Comparison of ENCODE assay signal across 25 mouse cellular contexts in genomic region chr13:30338576-30338975, GRCm38 (mm10). TPM values are rescaled to one million over a fixed set of nuclear protein-coding genes. Genes with fewer than 3 reads are reported as not detected.
DNase-seq lines count a peak whose midpoint lies in the region; ATAC-seq and TF ChIP-seq lines count a peak whose summit lies in the region.
"Had no signal": no experiment of that assay in that cellular context is flagged by ENCODE, and none has a peak within 500 bp of the region (broad histone marks: within the 10 kb centered on the region; RNA-seq: fewer than 3 reads in every experiment).

No protein-coding gene starts in this region.

- H3K27me3 ChIP-seq in heart, postnatal 0 days (ENCODE audit: control insufficient read depth, insufficient read depth, low read length), result no peaks in the 10 kb centered on the region
- H3K27me3 ChIP-seq in heart, embryonic 10.5 days (ENCODE audit: insufficient read depth, poor library complexity, severe bottlenecking), result no peaks in the 10 kb centered on the region
- H3K27me3 ChIP-seq in liver, embryonic 14.5 days (ENCODE audit: control insufficient read depth, insufficient read depth, low read length), result no peaks in the 10 kb centered on the region
- H3K27me3 ChIP-seq in liver, embryonic 12.5 days (replicated peaks), result peaks cover 20% of the 10 kb centered on the region
- H3K27me3 ChIP-seq in kidney, embryonic 16.5 days (ENCODE audit: insufficient read depth, low read length), result 0 out of 2 replicates have a peak, but pooled peaks cover 3% of the 10 kb centered on the region
- H3K27me3 ChIP-seq in liver, postnatal 0 days (ENCODE audit: insufficient read depth, low read length), result no peaks in the 10 kb centered on the region
- H3K27me3 ChIP-seq in forebrain, embryonic 14.5 days (replicated peaks; ENCODE audit: control insufficient read depth, insufficient read depth, low read length), result no peaks in the 10 kb centered on the region
- H3K27me3 ChIP-seq: heart, embryonic 13.5 days; intestine, embryonic 15.5 days; stomach, embryonic 15.5 days had no signal

- peaks cover 24% of the 10 kb centered on the region; the same call in 1 of the 2 replicates for H3K4me1 ChIP-seq in heart, postnatal 0 days (ENCODE audit: control insufficient read depth, insufficient read depth)
- peaks cover 12% of the 10 kb centered on the region; the same call in 1 of the 2 replicates for H3K4me1 ChIP-seq in heart, embryonic 10.5 days
- H3K4me1 ChIP-seq in liver, embryonic 14.5 days (replicated peaks; ENCODE audit: control insufficient read depth in 2 of 2, insufficient read depth in 2 of 2, low read length in 1 of 2), result no peaks in the 10 kb centered on the region
- H3K4me1 ChIP-seq in liver, embryonic 12.5 days, result 0 out of 2 replicates have a peak, but pooled peaks cover 6% of the 10 kb centered on the region
- peaks cover 11% of the 10 kb centered on the region; the same call in 1 of the 2 replicates for H3K4me1 ChIP-seq in kidney, embryonic 16.5 days (ENCODE audit: insufficient read depth, low read length)
- peaks cover 2% of the 10 kb centered on the region; the same call in 1 of the 2 replicates for H3K4me1 ChIP-seq in liver, postnatal 0 days (ENCODE audit: insufficient read depth)
- peaks cover 8% of the 10 kb centered on the region; the same call in 1 of the 2 replicates for H3K4me1 ChIP-seq in forebrain, embryonic 14.5 days (ENCODE audit: control insufficient read depth, insufficient read depth, low read length)
- H3K4me1 ChIP-seq: liver, embryonic 13.5 days had no signal

- H3K27ac ChIP-seq in heart, postnatal 0 days (ENCODE audit: low read depth), result no peak overlapping the region
- H3K27ac ChIP-seq in heart, embryonic 10.5 days, result no peak overlapping the region
- no peak overlapping the region for H3K27ac ChIP-seq in liver, embryonic 14.5 days
- H3K27ac ChIP-seq in liver, embryonic 12.5 days, result no peak overlapping the region
- H3K27ac ChIP-seq in kidney, embryonic 16.5 days (ENCODE audit: low read length), result no peak overlapping the region; the same call in 1 of the 2 replicates
- peak overlapping the region; percentile 67 for H3K27ac ChIP-seq in liver, postnatal 0 days (ENCODE audit: low read depth)
- H3K27ac ChIP-seq in forebrain, embryonic 14.5 days (ENCODE audit: low read depth, low read length), result no peak overlapping the region
- H3K27ac ChIP-seq: forebrain, embryonic 13.5 days; heart, embryonic 13.5 days; intestine, embryonic 15.5 days; liver, embryonic 13.5 days; macrophage; stomach, embryonic 15.5 days had no signal

- H3K4me2 ChIP-seq in heart, postnatal 0 days (ENCODE audit: low read depth, low read length), result peak overlapping the region; percentile 81; the same call in 1 of the 2 replicates
- peak overlapping the region; percentile 37; the same call in 1 of the 2 replicates for H3K4me2 ChIP-seq in liver, embryonic 14.5 days (ENCODE audit: low read depth)
- H3K4me2 ChIP-seq in liver, embryonic 12.5 days, result no peak overlapping the region
- H3K4me2 ChIP-seq in kidney, embryonic 16.5 days (replicated peaks; ENCODE audit: low read depth, low read length), result peak overlapping the region; percentile 15; the same call in 1 of the 2 replicates
- H3K4me2 ChIP-seq in liver, postnatal 0 days (ENCODE audit: low read depth, low read length), result peak overlapping the region; percentile 68
- no peak overlapping the region for H3K4me2 ChIP-seq in forebrain, embryonic 14.5 days (ENCODE audit: low read length)
- H3K4me2 ChIP-seq: forebrain, embryonic 13.5 days; heart, embryonic 13.5 days; intestine, embryonic 15.5 days; stomach, embryonic 15.5 days had no signal

- no peak for TF ChIP-seq EP300 in heart, postnatal 0 days (IDR thresholded peaks at IDR 0.05; ENCODE audit: low read depth)
- TF ChIP-seq EP300 in liver, embryonic 14.5 days (IDR thresholded peaks at IDR 0.05; ENCODE audit: low read depth), result no peak
- no peak for TF ChIP-seq EP300 in liver, postnatal 0 days (IDR thresholded peaks at IDR 0.05; ENCODE audit: low read depth)

- H3K9me3 ChIP-seq in heart, postnatal 0 days (replicated peaks; ENCODE audit: control insufficient read depth, low read length), result no peaks in the 10 kb centered on the region
- no peaks in the 10 kb centered on the region for H3K9me3 ChIP-seq in heart, embryonic 10.5 days
- H3K9me3 ChIP-seq in liver, embryonic 14.5 days (ENCODE audit: control insufficient read depth, low read length), result no peaks in the 10 kb centered on the region
- H3K9me3 ChIP-seq in liver, embryonic 12.5 days (replicated peaks), result no peaks in the 10 kb centered on the region
- H3K9me3 ChIP-seq in kidney, embryonic 16.5 days (ENCODE audit: low read length), result no peaks in the 10 kb centered on the region
- no peaks in the 10 kb centered on the region for H3K9me3 ChIP-seq in liver, postnatal 0 days (ENCODE audit: low read length)
- no peaks in the 10 kb centered on the region for H3K9me3 ChIP-seq in forebrain, embryonic 14.5 days (replicated peaks; ENCODE audit: control insufficient read depth, low read length)
- H3K9me3 ChIP-seq: forebrain, embryonic 13.5 days; heart, embryonic 13.5 days; intestine, embryonic 15.5 days; liver, embryonic 13.5 days; stomach, embryonic 15.5 days had no signal

- no peak for TF ChIP-seq CTCF in heart, postnatal 0 days (IDR thresholded peaks at IDR 0.05; ENCODE audit: low read depth)
- no peak for TF ChIP-seq CTCF in liver, embryonic 14.5 days (IDR thresholded peaks at IDR 0.05; ENCODE audit: low read depth)
- TF ChIP-seq CTCF in liver, postnatal 0 days (IDR thresholded peaks at IDR 0.05; ENCODE audit: low read depth), result no peak

- peak; percentile 3 for DNase-seq in heart, postnatal 0 days (ENCODE audit: low spot score)
- no peak for DNase-seq in heart, embryonic 10.5 days (ENCODE audit: low spot score)
- DNase-seq in liver, embryonic 14.5 days (ENCODE audit: low read depth in 3 of 3, low spot score in 3 of 3), result no peak
- no peak for DNase-seq in liver, postnatal 0 days
- no peak for DNase-seq in forebrain, embryonic 14.5 days (ENCODE audit: low spot score)
- no peak for DNase-seq in yolk sac, embryonic 10.5 days (ENCODE audit: low spot score)
- DNase-seq: adrenal gland, postnatal 10 days; cerebellum, adult 11 months; cerebellum, adult 9-10 months; cerebellum, postnatal 36 days; gastrocnemius, postnatal 25 days; heart, postnatal 14 days; liver, embryonic 13.5 days; midbrain, embryonic 14.5 days; right cerebral cortex, postnatal 14 days had no signal

- no peak overlapping the region for H3K9ac ChIP-seq in heart, postnatal 0 days (replicated peaks; ENCODE audit: low read depth, low read length)
- H3K9ac ChIP-seq in liver, embryonic 14.5 days (replicated peaks), result no peak overlapping the region
- no peak overlapping the region for H3K9ac ChIP-seq in liver, embryonic 12.5 days
- no peak overlapping the region for H3K9ac ChIP-seq in kidney, embryonic 16.5 days (replicated peaks; ENCODE audit: low read length)
- H3K9ac ChIP-seq in liver, postnatal 0 days (replicated peaks), result peak overlapping the region; percentile 83
- H3K9ac ChIP-seq in forebrain, embryonic 14.5 days (ENCODE audit: low read length), result no peak overlapping the region
- H3K9ac ChIP-seq: forebrain, embryonic 13.5 days; heart, embryonic 13.5 days; intestine, embryonic 15.5 days; liver, embryonic 13.5 days; stomach, embryonic 15.5 days had no signal

- WGBS in heart, postnatal 0 days, result 72% methylated on average over 5 of the region's 5 CpGs
- WGBS in heart, embryonic 10.5 days, result 84% methylated on average over 5 of the region's 5 CpGs
- WGBS in liver, embryonic 14.5 days (ENCODE audit: insufficient replicate concordance), result 59% methylated on average over 5 of the region's 5 CpGs
- WGBS in liver, embryonic 12.5 days (ENCODE audit: insufficient replicate concordance), result 72% methylated on average over 5 of the region's 5 CpGs
- WGBS in kidney, embryonic 16.5 days, result 73% methylated on average over 5 of the region's 5 CpGs
- WGBS in liver, postnatal 0 days (ENCODE audit: insufficient replicate concordance), result 51% methylated on average over 5 of the region's 5 CpGs
- 88% methylated on average over 5 of the region's 5 CpGs for WGBS in forebrain, embryonic 14.5 days

- ATAC-seq in heart, postnatal 0 days (ENCODE audit: insufficient read depth, low read depth), result no peak
- ATAC-seq in liver, embryonic 14.5 days (ENCODE audit: insufficient read depth), result no peak
- ATAC-seq in liver, embryonic 12.5 days, result no peak
- ATAC-seq in kidney, embryonic 16.5 days (ENCODE audit: low FRiP score, low TSS enrichment), result no peak
- ATAC-seq in liver, postnatal 0 days, result no peak
- ATAC-seq in forebrain, embryonic 14.5 days, result no peak
- ATAC-seq: forebrain, embryonic 13.5 days; hindbrain, embryonic 16.5 days; intestine, embryonic 15.5 days; lung, postnatal 0 days; Patski had no signal

- H3K36me3 ChIP-seq in heart, postnatal 0 days (replicated peaks; ENCODE audit: control insufficient read depth, insufficient read depth, low read length), result no peaks in the 10 kb centered on the region
- H3K36me3 ChIP-seq in heart, embryonic 10.5 days, result no peaks in the 10 kb centered on the region
- H3K36me3 ChIP-seq in liver, embryonic 14.5 days (replicated peaks; ENCODE audit: control insufficient read depth, insufficient read depth, low read depth), result no peaks in the 10 kb centered on the region
- no peaks in the 10 kb centered on the region for H3K36me3 ChIP-seq in liver, embryonic 12.5 days
- H3K36me3 ChIP-seq in kidney, embryonic 16.5 days (ENCODE audit: insufficient read depth, low read length), result no peaks in the 10 kb centered on the region
- H3K36me3 ChIP-seq in liver, postnatal 0 days (replicated peaks; ENCODE audit: insufficient read depth, low read length), result no peaks in the 10 kb centered on the region
- no peaks in the 10 kb centered on the region for H3K36me3 ChIP-seq in forebrain, embryonic 14.5 days (ENCODE audit: control insufficient read depth, insufficient read depth, low read length)
- H3K36me3 ChIP-seq: heart, embryonic 13.5 days; intestine, embryonic 15.5 days; liver, embryonic 13.5 days; stomach, embryonic 15.5 days had no signal

- H3K4me3 ChIP-seq in heart, postnatal 0 days (ENCODE audit: low read depth, low read length), result no peak overlapping the region
- H3K4me3 ChIP-seq in heart, embryonic 10.5 days, result no peak overlapping the region
- no peak overlapping the region for H3K4me3 ChIP-seq in liver, embryonic 14.5 days (ENCODE audit: insufficient read depth in 1 of 2, low read depth in 2 of 2, low read length in 2 of 2)
- H3K4me3 ChIP-seq in liver, embryonic 12.5 days, result no peak overlapping the region
- no peak overlapping the region for H3K4me3 ChIP-seq in kidney, embryonic 16.5 days (ENCODE audit: low read length)
- peak overlapping the region; percentile 67 for H3K4me3 ChIP-seq in liver, postnatal 0 days (ENCODE audit: low read depth, low read length)
- H3K4me3 ChIP-seq in forebrain, embryonic 14.5 days (ENCODE audit: low read depth, low read length), result no peak overlapping the region
- H3K4me3 ChIP-seq: forebrain, embryonic 13.5 days; heart, embryonic 13.5 days; intestine, embryonic 15.5 days; liver, embryonic 13.5 days; stomach, embryonic 15.5 days had no signal

RNA-seq across cellular contexts. Expression of gene Agtr1a, which starts 2.3 kb away (rescaled TPM):
- total RNA-seq in heart, postnatal 0 days (2014; rRNA removed; ENCODE audit: low replicate concordance), result 23.5 and 58.4 TPM in 2 replicates
- polyA plus RNA-seq in heart, postnatal 0 days (2015; fragmentation: Nextera tagmentation; extraction: Ambion mirVana), result 25.9 and 33.1 TPM in 2 replicates
- polyA plus RNA-seq in heart, embryonic 10.5 days (2016; fragmentation: Nextera tagmentation; extraction: Ambion mirVana), result 4.6 and 8.2 TPM in 2 replicates
- 8.7 TPM in 2 replicates for polyA plus RNA-seq in liver, embryonic 14.5 days (2012; rRNA removed)
- polyA plus RNA-seq in liver, embryonic 14.5 days (2014; fragmentation: Nextera tagmentation; extraction: Ambion mirVana), result 10.3 and 10.8 TPM in 2 replicates
- 4.2 and 4.6 TPM in 2 replicates for polyA plus RNA-seq in liver, embryonic 12.5 days (2016; fragmentation: Nextera tagmentation; extraction: Ambion mirVana)
- 15.0 and 16.3 TPM in 2 replicates for polyA plus RNA-seq in kidney, embryonic 16.5 days (2015; fragmentation: Nextera tagmentation; extraction: Ambion mirVana)
- 39.7 and 47.8 TPM in 2 replicates for polyA plus RNA-seq in liver, postnatal 0 days (2015; fragmentation: Nextera tagmentation; extraction: Ambion mirVana)
- polyA plus RNA-seq in forebrain, embryonic 14.5 days (2014; fragmentation: Nextera tagmentation; extraction: Ambion mirVana), result 1.2 and 1.3 TPM in 2 replicates
- polyA plus RNA-seq: macrophage, Patski had no signal

Comparison
In these comparisons a context has a peak if more than half of its experiments do, and no peak if none do; other contexts are left out.
1. H3K4me2 ChIP-seq: peak in heart, postnatal 0 days (single experiment), liver, embryonic 14.5 days (single experiment), kidney, embryonic 16.5 days (single experiment) and liver, postnatal 0 days (single experiment); none in liver, embryonic 12.5 days (single experiment) and forebrain, embryonic 14.5 days (single experiment).